2 mouse cellular contexts compared by ENCODE assay signal in the genomic region with DNA sequence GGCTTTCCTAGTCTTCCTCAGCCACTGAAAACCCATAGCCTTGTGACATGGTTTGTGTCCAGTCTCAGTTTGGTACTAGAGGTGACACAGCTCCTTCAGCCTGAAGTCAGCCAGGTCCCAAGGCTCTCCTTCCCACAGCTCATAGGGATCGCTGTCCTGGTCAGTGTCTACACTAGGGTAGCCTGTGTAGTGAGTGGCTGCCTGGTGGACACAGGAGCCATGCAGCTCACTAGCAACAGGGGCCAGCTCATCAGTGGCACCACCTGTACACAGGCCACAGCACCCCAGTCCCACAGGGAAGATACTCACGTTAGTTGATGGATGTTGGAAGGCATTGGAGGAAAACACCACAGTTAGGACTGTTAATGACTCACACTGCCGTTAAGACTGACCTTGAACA.
TF ChIP-seq lines count a peak whose summit lies in the region.

No protein-coding gene starts in this region.

TF ChIP-seq in CH12.LX, 34 proteins besides CTCF, POLR2A, EP300 and RAD21:
- TF ChIP-seq TBP (conservative IDR thresholded peaks at IDR 0.05; ENCODE audit: low read depth, low read length) (no peak), IRF4 (IDR thresholded peaks at IDR 0.05; ENCODE audit: low read depth, low read length) (no peak), UBTF (IDR thresholded peaks at IDR 0.05; ENCODE audit: low read depth, low read length) (no peak), CHD1 (IDR thresholded peaks at IDR 0.05; ENCODE audit: low read depth, low read length) (no peak), E2F4 (IDR thresholded peaks at IDR 0.05; ENCODE audit: insufficient replicate concordance, low read depth, low read length) (no peak), JUN (IDR thresholded peaks at IDR 0.05; ENCODE audit: insufficient read depth, low read depth, low read length) (no peak), MEF2A (IDR thresholded peaks at IDR 0.05; ENCODE audit: borderline replicate concordance, low read depth, low read length) (no peak), TCF12 (IDR thresholded peaks at IDR 0.05; ENCODE audit: low read depth, low read length) (no peak), GABPA (IDR thresholded peaks at IDR 0.05; ENCODE audit: insufficient replicate concordance, low read depth, low read length) (no peak), MXI1 (IDR thresholded peaks at IDR 0.05; ENCODE audit: low read depth, low read length) (no peak), ZC3H11A (IDR thresholded peaks at IDR 0.05; ENCODE audit: low read depth, low read length) (no peak), NELFE (IDR thresholded peaks at IDR 0.05; ENCODE audit: low read depth, low read length) (no peak), PAX5 (IDR thresholded peaks at IDR 0.05; ENCODE audit: low read length) (no peak)
TF ChIP-seq in CH12.LX: peak in this region for 0.

TF ChIP-seq in ES-E14, 5 proteins besides CTCF, POLR2A, EP300 and RAD21:
- TF ChIP-seq HCFC1 (IDR thresholded peaks at IDR 0.05; ENCODE audit: borderline replicate concordance, insufficient read depth, low read length) (no peak), CHD2 (IDR thresholded peaks at IDR 0.05; ENCODE audit: low read depth, low read length) (no peak), ZC3H11A (IDR thresholded peaks at IDR 0.05; ENCODE audit: borderline replicate concordance, low read depth, low read length) (no peak), ZNF384 (IDR thresholded peaks at IDR 0.05; ENCODE audit: low read depth, low read length) (no peak), MAFK (IDR thresholded peaks at IDR 0.05; ENCODE audit: insufficient read depth, low read depth, low read length) (no peak)
